Mouse (Mus musculus) heart, embryonic 13.5 days (tissue): Measurements from ENCODE around the gene Oxtr. TPM values are rescaled to one million over a fixed set of nuclear protein-coding genes. Genes with fewer than 3 reads are reported as not detected.

Experiments used
- ATAC-seq: fragments of 200-750 bp; cut with Nextera tagmentation; 2 replicates; pipeline ENCODE4 v1.8.0; 2017; ENCODE audit warnings: moderate TSS enrichment; ENCODE audit not compliant: insufficient number of reproducible peaks, low FRiP score, low TSS enrichment; ENCODE audit errors: extremely low read depth
- H3K27ac ChIP-seq: fragments of 300-500 bp; sonication (generic); replicated peaks from 2 replicates; pipeline ENCODE4 v1.5.1; 2015; ENCODE audit warnings: moderate library complexity, mild to moderate bottlenecking, inconsistent platforms
- H3K27me3 ChIP-seq: fragments of 300-500 bp; sonication (generic); replicated peaks from 2 replicates; pipeline ENCODE4 v1.6.1; 2015; ENCODE audit warnings: mild to moderate bottlenecking, inconsistent platforms
- H3K36me3 ChIP-seq: fragments of 300-500 bp; sonication (generic); 2 replicates; pipeline ENCODE4 v1.6.1; 2015; ENCODE audit warnings: mild to moderate bottlenecking, inconsistent platforms
- H3K4me1 ChIP-seq: fragments of 300-500 bp; sonication (generic); 2 replicates; pipeline ENCODE4 v1.6.1; 2015; ENCODE audit warnings: inconsistent platforms
- H3K4me2 ChIP-seq: fragments of 300-500 bp; sonication (generic); 2 replicates; pipeline ENCODE4 v1.6.1; 2015; ENCODE audit warnings: inconsistent platforms, mild to moderate bottlenecking, moderate library complexity
- H3K4me3 ChIP-seq: fragments of 300-500 bp; sonication (generic); 2 replicates; pipeline ENCODE4 v1.5.1; 2015; ENCODE audit warnings: moderate library complexity, mild to moderate bottlenecking, inconsistent platforms
- H3K9ac ChIP-seq: fragments of 300-500 bp; sonication (generic); 2 replicates; pipeline ENCODE4 v1.6.1; 2015; ENCODE audit warnings: inconsistent platforms, mild to moderate bottlenecking, moderate library complexity
- H3K9me3 ChIP-seq: fragments of 300-500 bp; sonication (generic); 2 replicates; pipeline ENCODE4 v1.6.1; 2016; ENCODE audit warnings: inconsistent platforms
- WGBS: fragments of 180-500 bp; shearing (Covaris S2); methylation state at CpG from one replicate; pipeline ENCODE4 v1.1.7; 2015; ENCODE audit warnings: mixed read lengths; 5-methylcytosine and 5-hydroxymethylcytosine counted together
- polyA plus RNA-seq: library from polyadenylated mRNA; unstranded; fragments of >200 nt; fragmentation: Nextera tagmentation; extraction: Ambion mirVana; gene quantifications from 2 replicates; pipeline ENCODE4 v1.2.1, GENCODE M21; 2015

Gene Oxtr
- polyA plus RNA-seq, 1 experiment from 2014 or later, result 0.12 TPM

DNA sequence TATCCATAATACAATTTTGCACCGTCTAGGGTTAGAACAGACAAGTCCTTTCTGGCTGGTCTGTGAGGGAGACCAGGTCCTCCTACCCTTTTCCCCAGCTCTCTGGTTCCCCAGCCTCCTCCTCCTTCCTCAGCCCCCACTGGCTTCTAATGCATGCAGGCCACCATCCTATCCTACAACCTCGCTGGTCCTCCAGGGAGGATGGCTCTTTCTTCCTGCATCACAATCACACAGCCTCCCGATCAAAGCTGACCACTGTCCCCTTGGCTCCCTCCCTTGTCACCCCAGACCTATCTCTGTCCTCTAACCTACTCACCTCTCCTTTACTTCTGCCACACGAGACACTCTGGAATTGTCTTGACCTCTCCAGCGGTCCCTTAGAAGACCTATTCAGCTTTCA is 1.8 kb downstream of the Oxtr start:
- H3K9me3 ChIP-seq, result no peaks in the 10 kb centered on the region
- no peaks in the 10 kb centered on the region for H3K36me3 ChIP-seq
- WGBS, result 82% methylated on average over 5 of the region's 5 CpGs
- no peak overlapping the region for H3K9ac ChIP-seq
- H3K4me3 ChIP-seq, result no peak overlapping the region
- peaks cover 91% of the 10 kb centered on the region for H3K27me3 ChIP-seq
- no peak for ATAC-seq
- H3K27ac ChIP-seq, result no peak overlapping the region
- H3K4me2 ChIP-seq, result no peak overlapping the region
- peaks cover 22% of the 10 kb centered on the region for H3K4me1 ChIP-seq

GRCm38 (mm10) chr6:112484316-112484715 is 5.4 kb downstream of the Oxtr start:
- H3K4me3 ChIP-seq, result no peak overlapping the region
- H3K27me3 ChIP-seq, result peaks cover 80% of the 10 kb centered on the region
- ATAC-seq, result no peak
- H3K27ac ChIP-seq, result no peak overlapping the region
- WGBS, result 5% methylated on average over 4 of the region's 4 CpGs
- no peak overlapping the region for H3K9ac ChIP-seq
- no peaks in the 10 kb centered on the region for H3K36me3 ChIP-seq
- no peak overlapping the region for H3K4me2 ChIP-seq
- peaks cover 12% of the 10 kb centered on the region for H3K4me1 ChIP-seq
- no peaks in the 10 kb centered on the region for H3K9me3 ChIP-seq

DNA sequence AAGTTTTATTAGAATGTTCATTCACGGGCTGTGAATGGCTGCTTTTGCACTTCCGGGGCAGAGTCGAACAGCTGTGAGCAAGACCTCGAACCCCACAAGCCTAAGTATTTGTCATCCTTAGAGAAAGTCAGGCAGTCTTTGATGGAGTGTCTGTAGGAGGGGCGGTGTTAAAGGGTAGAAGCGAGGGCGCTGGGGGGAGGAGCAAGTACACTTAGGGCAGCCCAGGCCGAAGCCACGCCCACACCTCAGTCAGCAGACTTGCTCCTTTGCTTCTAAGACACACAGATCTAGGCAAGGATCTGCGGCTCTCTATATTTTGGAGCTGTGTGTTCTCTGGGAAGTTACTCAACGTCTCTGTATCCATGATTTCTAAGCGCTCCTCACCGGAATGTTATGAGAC is 9.9 kb downstream of the Oxtr start:
- no peak overlapping the region for H3K27ac ChIP-seq
- no peak overlapping the region for H3K4me3 ChIP-seq
- no peaks in the 10 kb centered on the region for H3K9me3 ChIP-seq
- no peak overlapping the region for H3K4me2 ChIP-seq
- WGBS, result 49% methylated on average over 13 of the region's 13 CpGs
- H3K36me3 ChIP-seq, result no peaks in the 10 kb centered on the region
- ATAC-seq, result no peak
- H3K9ac ChIP-seq, result no peak overlapping the region
- H3K27me3 ChIP-seq, result peaks cover 39% of the 10 kb centered on the region
- 0 out of 2 replicates have a peak, but pooled peaks cover 5% of the 10 kb centered on the region for H3K4me1 ChIP-seq

GRCm38 (mm10) chr6:112471644-112472043 is 18.1 kb downstream of the Oxtr start:
- Histone ChIP-seq H3K36me3 (peaks cover 40% of the 10 kb centered on the region), H3K4me1 (no peaks in the 10 kb centered on the region), H3K4me3 (no peak overlapping the region), H3K4me2 (no peak overlapping the region), H3K9ac (no peak overlapping the region), H3K27ac (no peak overlapping the region), H3K9me3 (no peaks in the 10 kb centered on the region), H3K27me3 (no peaks in the 10 kb centered on the region)
- 66% methylated on average over 4 of the region's 4 CpGs for WGBS
- no peak for ATAC-seq

DNA sequence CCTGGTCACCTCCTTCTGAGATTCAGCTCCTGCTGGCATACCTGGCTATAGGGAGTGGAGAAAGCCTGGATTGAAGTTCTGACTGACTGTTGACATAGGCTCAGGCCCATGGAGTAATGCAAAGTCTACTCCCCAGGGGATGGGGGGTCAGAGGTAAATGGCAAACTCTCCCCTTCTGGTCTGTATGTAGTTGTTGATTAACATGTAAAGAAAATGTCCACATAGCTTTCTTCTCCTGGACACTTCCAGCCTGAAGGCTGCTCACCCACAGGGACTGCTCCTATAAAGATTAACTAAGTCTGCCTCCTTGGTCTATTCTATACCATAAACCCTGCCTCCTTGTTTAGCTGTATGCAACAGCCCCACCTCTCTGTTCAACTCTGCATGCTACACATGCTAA is 23.7 kb downstream of the Oxtr start:
- no peak overlapping the region for H3K27ac ChIP-seq
- H3K36me3 ChIP-seq, result peaks cover 20% of the 10 kb centered on the region; the same call in 1 of the 2 replicates
- ATAC-seq, result no peak
- H3K9ac ChIP-seq, result no peak overlapping the region
- no peaks in the 10 kb centered on the region for H3K27me3 ChIP-seq
- no peaks in the 10 kb centered on the region for H3K9me3 ChIP-seq
- H3K4me3 ChIP-seq, result no peak overlapping the region
- no peak overlapping the region for H3K4me2 ChIP-seq
- H3K4me1 ChIP-seq, result peaks cover 42% of the 10 kb centered on the region

DNA sequence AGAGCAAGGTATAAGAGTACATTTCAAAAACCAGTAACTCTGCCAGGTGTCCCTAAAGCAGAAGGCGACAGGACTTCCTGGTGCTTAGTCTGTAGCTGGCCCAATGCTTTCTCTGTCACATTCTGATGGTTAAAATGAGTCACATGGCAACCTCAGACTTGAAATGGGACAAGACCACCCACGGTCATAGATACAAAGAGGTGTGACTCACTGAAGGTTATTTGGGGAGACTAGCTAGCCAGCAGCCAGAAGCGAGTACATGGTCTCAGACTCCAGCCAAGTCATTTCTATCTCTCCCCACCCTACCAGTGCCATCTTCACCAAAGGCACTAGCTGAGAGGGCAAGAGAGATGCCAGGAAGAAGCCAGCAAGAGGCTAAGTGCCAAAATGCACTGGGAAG is 24.3 kb downstream of the Oxtr start:
- peaks cover 44% of the 10 kb centered on the region for H3K4me1 ChIP-seq
- H3K27ac ChIP-seq, result no peak overlapping the region
- H3K4me3 ChIP-seq, result no peak overlapping the region
- no peak overlapping the region for H3K4me2 ChIP-seq
- peaks cover 18% of the 10 kb centered on the region; the same call in 1 of the 2 replicates for H3K36me3 ChIP-seq
- H3K27me3 ChIP-seq, result no peaks in the 10 kb centered on the region
- H3K9ac ChIP-seq, result no peak overlapping the region
- 59% methylated on average over 3 of the region's 3 CpGs for WGBS
- no peaks in the 10 kb centered on the region for H3K9me3 ChIP-seq
- ATAC-seq, result no peak

- Histone ChIP-seq H3K4me2 (peak overlapping the region; percentile 67), H3K9ac (0 out of 2 replicates have a peak overlapping the region, but pooled peaks have one; percentile 21), H3K27ac (no peak overlapping the region), H3K4me1 (peaks cover 62% of the 10 kb centered on the region), H3K4me3 (no peak overlapping the region), H3K36me3 (peaks cover 4% of the 10 kb centered on the region; the same call in 1 of the 2 replicates), H3K9me3 (no peaks in the 10 kb centered on the region), H3K27me3 (no peaks in the 10 kb centered on the region)
- ATAC-seq, result no peak
- 66% methylated on average over 6 of the region's 6 CpGs for WGBS
Observed at GRCm38 (mm10) chr6:112463331-112463730, 26.4 kb downstream of the Oxtr start.

DNA sequence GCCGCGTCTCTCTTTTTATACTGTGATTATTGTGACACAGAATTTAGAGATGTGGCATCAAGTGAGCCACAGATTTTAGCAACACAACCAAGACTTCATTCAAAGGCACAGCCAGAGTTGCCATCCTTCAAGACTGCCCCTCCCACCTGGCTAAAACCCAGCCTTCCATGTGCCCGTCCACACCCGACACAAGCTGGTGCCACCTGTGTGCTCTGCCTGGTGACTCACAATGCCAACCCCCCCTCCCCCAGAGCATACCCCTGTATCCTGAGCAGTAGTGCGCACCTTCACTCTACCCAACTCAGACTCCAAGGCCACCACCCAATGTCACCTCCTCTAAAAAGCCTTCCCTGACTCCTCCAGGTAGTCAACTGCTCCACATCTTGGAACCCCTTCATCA is 28.3 kb downstream of the Oxtr start:
- no peak for ATAC-seq
- no peak overlapping the region for H3K9ac ChIP-seq
- H3K9me3 ChIP-seq, result no peaks in the 10 kb centered on the region
- H3K4me1 ChIP-seq, result peaks cover 63% of the 10 kb centered on the region
- no peak overlapping the region for H3K4me3 ChIP-seq
- H3K27me3 ChIP-seq, result no peaks in the 10 kb centered on the region
- WGBS, result 94% methylated on average over 5 of the region's 5 CpGs
- H3K4me2 ChIP-seq, result peak overlapping the region; percentile 67
- peaks cover 4% of the 10 kb centered on the region; the same call in 1 of the 2 replicates for H3K36me3 ChIP-seq
- H3K27ac ChIP-seq, result no peak overlapping the region

GRCm38 (mm10) chr6:112459341-112459749 is 30.4 kb downstream of the Oxtr start, which contains the start of gene Cav3:
Gene Cav3 (plus strand): TSS chr6:112459505.
- Histone ChIP-seq H3K27ac (peak within 1 kb of the TSS; percentile 92), H3K27me3 (no peaks in the 10 kb centered on the region), H3K4me2 (peak within 1 kb of the TSS; percentile 67), H3K36me3 (no peaks in the 10 kb centered on the region), H3K9me3 (no peaks in the 10 kb centered on the region), H3K4me3 (peak within 1 kb of the TSS; percentile 51), H3K9ac (peak within 1 kb of the TSS; percentile 75), H3K4me1 (peaks cover 53% of the 10 kb centered on the region)
- WGBS, result 32% methylated on average over 12 of the region's 12 CpGs
- peak; percentile 78 for ATAC-seq

- Histone ChIP-seq H3K4me3 (no peak overlapping the region), H3K9me3 (no peaks in the 10 kb centered on the region), H3K36me3 (no peaks in the 10 kb centered on the region), H3K4me1 (no peaks in the 10 kb centered on the region), H3K9ac (no peak overlapping the region), H3K27me3 (no peaks in the 10 kb centered on the region), H3K4me2 (no peak overlapping the region), H3K27ac (no peak overlapping the region)
- 72% methylated on average over 3 of the region's 3 CpGs for WGBS
- no peak for ATAC-seq
Observed at GRCm38 (mm10) chr6:112445675-112446074, 44.1 kb downstream of the Oxtr start.

DNA sequence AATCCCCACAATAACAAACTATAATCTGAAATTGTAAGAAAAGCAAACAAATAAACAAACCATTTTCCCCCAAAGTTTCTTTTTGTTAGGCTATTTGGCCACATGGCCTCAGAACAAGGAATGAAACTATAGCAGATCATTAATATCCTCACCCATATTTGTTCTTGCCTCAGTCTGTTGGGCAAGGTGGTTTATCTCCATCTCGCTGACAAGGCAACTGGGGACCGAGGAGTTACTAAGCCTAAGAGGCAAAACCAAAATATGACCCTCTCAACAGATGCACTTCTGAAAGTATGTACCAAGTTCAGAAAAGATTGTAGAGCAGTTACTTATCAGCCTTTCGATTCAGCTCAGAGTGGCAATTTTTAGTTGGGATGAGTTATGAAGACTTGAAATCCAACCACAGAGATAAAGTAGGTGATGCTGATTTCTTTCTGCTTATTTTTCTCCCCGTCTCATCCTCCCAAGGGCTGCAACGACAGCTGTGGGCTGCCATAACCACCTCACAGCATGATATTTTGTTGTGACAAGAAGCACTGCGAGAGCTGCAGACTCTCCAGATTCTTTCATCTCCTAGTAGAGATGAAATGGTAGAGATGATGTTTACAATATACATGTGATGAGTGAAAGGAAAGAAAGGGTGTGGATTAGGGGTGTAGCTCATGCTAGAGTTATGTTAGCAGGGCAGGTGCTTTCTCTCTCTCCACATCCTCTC is 63.6 kb downstream of the Oxtr start:
- Histone ChIP-seq H3K9me3 (peaks cover 7% of the 10 kb centered on the region; the same call in 1 of the 2 replicates), H3K27ac (no peak overlapping the region), H3K36me3 (no peaks in the 10 kb centered on the region), H3K27me3 (no peaks in the 10 kb centered on the region), H3K4me2 (no peak overlapping the region), H3K4me3 (no peak overlapping the region), H3K9ac (no peak overlapping the region), H3K4me1 (no peaks in the 10 kb centered on the region)
- 56% methylated on average over 6 of the region's 6 CpGs for WGBS
- no peak for ATAC-seq
